Mouse (Mus musculus) heart, postnatal 0 days (tissue): ENCODE measurements at regions not wholly inside any gene's neighbourhood (a gene's known extent, or its start where the extent isn't known, plus 50 kb on each side); places are given as distances from the start of the nearest gene placed in this dataset.
"Not testable (repeated sequence)": the region's sequence is repeated elsewhere in the genome, so short reads cannot be mapped to it uniquely, and the experiment has no call there.

Experiments used
- ATAC-seq: fragments of 200-750 bp; cut with Nextera tagmentation; 2 replicates; pipeline ENCODE4 v1.8.0; 2017; ENCODE audit warnings: low read depth, moderate number of reproducible peaks, moderate library complexity; ENCODE audit not compliant: insufficient read depth
- DNase-seq: peaks from one replicate; pipeline ENCODE4 v3.0.0-alpha.2; 2016; ENCODE audit warnings: low spot score
- H3K27ac ChIP-seq: fragments of 300-500 bp; sonication (generic); 2 replicates; pipeline ENCODE4 v1.5.1; 2014; ENCODE audit warnings: low read depth, mild to moderate bottlenecking
- H3K27me3 ChIP-seq: fragments of 300-500 bp; sonication (generic); 2 replicates; pipeline ENCODE4 v1.6.1; 2014; ENCODE audit warnings: low read length, mixed read lengths; ENCODE audit not compliant: control insufficient read depth, insufficient read depth
- H3K36me3 ChIP-seq: fragments of 300-500 bp; sonication (generic); replicated peaks from 2 replicates; pipeline ENCODE4 v1.6.1; 2014; ENCODE audit warnings: low read length, mixed read lengths; ENCODE audit not compliant: control insufficient read depth, insufficient read depth
- H3K4me1 ChIP-seq: fragments of 300-500 bp; sonication (generic); 2 replicates; pipeline ENCODE4 v1.6.1; 2014; ENCODE audit warnings: antibody characterized with exemption; ENCODE audit not compliant: control insufficient read depth, insufficient read depth
- H3K4me2 ChIP-seq: fragments of 300-500 bp; sonication (generic); 2 replicates; pipeline ENCODE4 v1.6.1; 2014; ENCODE audit warnings: low read depth, mild to moderate bottlenecking, low read length, moderate library complexity
- H3K4me3 ChIP-seq: fragments of 300-500 bp; sonication (generic); 2 replicates; pipeline ENCODE4 v1.5.1; 2014; ENCODE audit warnings: low read depth, low read length
- H3K9ac ChIP-seq: fragments of 300-500 bp; sonication (generic); replicated peaks from 2 replicates; pipeline ENCODE4 v1.6.1; 2014; ENCODE audit warnings: low read depth, low read length, mixed read lengths
- H3K9me3 ChIP-seq: fragments of 300-500 bp; sonication (generic); replicated peaks from 2 replicates; pipeline ENCODE4 v1.6.1; 2016; ENCODE audit warnings: low read length; ENCODE audit not compliant: control insufficient read depth
- CTCF ChIP-seq: IDR thresholded peaks from 2 replicates; pipeline ENCODE4 v1.5.1; 2016; ENCODE audit warnings: antibody characterized with exemption, control low read depth, low read depth
- EP300 ChIP-seq: IDR thresholded peaks from 2 replicates; pipeline ENCODE4 v1.6.1; 2016; ENCODE audit warnings: antibody characterized with exemption, low read depth
- WGBS: fragments of 180-500 bp; shearing (Covaris S2); extraction: QIAGEN DNeasy Blood & Tissue Kit; methylation state at CpG from one replicate; pipeline ENCODE4 v1.1.7; 2014; 5-methylcytosine and 5-hydroxymethylcytosine counted together

DNA sequence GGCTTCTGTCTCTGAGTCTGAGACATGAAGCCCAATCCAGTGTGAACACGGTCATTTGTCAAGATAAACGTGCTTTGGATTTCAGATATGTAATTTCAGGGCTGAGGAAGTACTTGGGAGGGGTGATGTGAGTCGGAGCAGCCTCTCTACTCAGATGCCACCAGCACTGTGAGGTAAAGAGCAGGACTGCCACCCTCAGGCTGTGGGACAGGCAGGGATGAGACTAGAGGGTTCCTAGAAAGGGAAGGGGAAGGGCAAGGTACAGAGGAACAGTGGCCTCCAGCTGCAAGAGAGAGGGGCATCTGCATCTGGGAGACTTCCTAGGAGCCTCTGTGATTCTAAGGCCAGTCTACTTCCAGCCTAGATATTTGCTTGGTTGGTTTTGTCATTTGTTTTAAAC, 78.7 kb upstream of the Csrp2 start:
- Histone ChIP-seq H3K27ac (no peak overlapping the region), H3K36me3 (no peaks in the 10 kb centered on the region), H3K4me2 (no peak overlapping the region), H3K27me3 (no peaks in the 10 kb centered on the region), H3K9me3 (no peaks in the 10 kb centered on the region), H3K4me1 (no peaks in the 10 kb centered on the region), H3K4me3 (no peak overlapping the region), H3K9ac (no peak overlapping the region)
- 15% methylated on average over 3 of the region's 3 CpGs for WGBS
- DNase-seq, result no peak
- TF ChIP-seq CTCF (peak; percentile 49), EP300 (no peak)
- ATAC-seq, result no peak

DNA sequence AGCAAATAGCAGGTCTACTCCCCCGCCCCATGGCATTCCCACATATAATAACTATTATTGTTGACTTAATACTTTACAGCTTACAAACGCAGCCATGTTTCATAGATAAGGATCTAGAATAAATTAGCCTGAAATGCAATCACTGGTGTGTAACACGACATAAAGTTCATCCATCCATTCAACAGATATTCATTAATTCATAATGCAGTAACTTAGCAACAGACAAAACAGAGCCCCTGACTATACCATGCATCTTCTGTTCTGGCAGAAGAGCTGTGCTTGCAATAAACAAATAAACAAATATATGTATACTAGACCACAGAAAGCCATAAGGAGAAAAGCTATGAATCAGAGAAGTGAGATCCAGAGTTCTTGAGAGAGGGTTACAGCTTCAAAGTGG, 77.9 kb upstream of the Csrp2 start:
- ATAC-seq (no peak), DNase-seq (no peak)
- Histone ChIP-seq H3K9ac (no peak overlapping the region), H3K27ac (no peak overlapping the region), H3K36me3 (no peaks in the 10 kb centered on the region), H3K4me2 (no peak overlapping the region), H3K27me3 (no peaks in the 10 kb centered on the region), H3K4me1 (no peaks in the 10 kb centered on the region), H3K9me3 (no peaks in the 10 kb centered on the region), H3K4me3 (no peak overlapping the region)
- WGBS, result 72% methylated on average over 3 of the region's 3 CpGs
- TF ChIP-seq CTCF, result no peak
- no peak for TF ChIP-seq EP300

DNA sequence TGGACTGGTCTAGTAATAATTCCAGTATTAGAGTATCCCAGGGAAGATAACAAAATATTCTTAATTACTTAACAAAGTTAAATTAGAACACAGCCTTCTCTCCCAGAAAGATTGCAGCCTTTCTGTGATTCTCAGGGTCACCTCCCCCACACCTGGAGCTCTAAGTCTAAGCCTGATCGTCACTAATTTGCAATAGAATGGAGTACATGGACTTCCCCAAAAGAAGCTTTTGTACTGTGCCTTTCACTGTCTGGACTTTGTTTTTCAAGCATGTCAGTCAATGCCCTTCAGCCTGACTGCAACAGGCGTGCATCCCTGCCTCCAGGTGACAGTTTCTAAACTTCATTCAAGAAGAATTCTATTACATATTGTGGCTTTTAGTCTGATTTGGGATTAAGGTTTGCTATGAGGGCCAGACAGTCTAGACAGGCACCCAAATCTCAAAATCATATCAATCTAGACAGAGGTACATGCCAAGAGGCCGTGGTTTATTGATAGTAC, 64.9 kb upstream of the Csrp2 start:
- H3K36me3 ChIP-seq, H3K27me3 ChIP-seq, DNase-seq, H3K27ac ChIP-seq, H3K9me3 ChIP-seq, H3K4me3 ChIP-seq, ATAC-seq, H3K4me2 ChIP-seq, H3K9ac ChIP-seq, H3K4me1 ChIP-seq: not testable (repeated sequence)
- WGBS, result 70% methylated on average over 3 of the region's 3 CpGs

DNA sequence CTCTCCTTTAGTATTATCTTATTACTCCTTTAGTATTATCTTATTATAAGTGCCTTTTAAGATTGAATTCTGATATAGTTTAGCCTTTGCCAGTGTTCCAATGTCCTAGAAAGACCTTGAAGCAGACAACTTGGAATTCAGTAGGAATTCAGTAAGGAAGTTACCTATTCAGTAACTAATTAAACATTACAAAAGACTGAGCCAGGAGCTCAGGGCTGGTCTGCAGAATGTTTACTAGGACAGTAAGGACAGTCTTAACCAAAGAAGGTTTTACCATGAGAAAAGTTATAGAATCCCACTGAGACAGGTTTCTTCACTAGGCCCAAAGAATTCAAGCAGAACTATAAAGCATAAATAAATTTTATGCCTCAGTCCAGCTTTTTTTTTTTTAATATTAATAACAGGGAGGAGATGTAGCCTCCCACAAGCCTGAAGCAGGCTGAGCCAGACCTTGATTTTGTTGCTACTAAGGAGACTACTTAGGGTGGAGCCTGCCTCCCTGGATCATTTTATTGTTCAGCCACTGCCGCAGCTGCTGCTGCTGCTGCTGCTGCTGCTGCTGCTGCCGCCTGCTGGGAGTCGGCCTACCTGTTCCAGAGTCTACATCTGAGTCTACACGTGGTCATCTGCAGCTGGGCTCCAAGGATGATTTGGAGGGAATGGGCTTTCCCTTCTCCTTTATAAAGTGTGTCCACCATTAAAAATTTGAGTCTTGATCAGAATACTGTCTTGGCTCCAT, 63.8 kb upstream of the Csrp2 start:
- not testable (repeated sequence) for H3K9ac ChIP-seq, H3K4me2 ChIP-seq, H3K27me3 ChIP-seq, H3K4me1 ChIP-seq, H3K9me3 ChIP-seq, DNase-seq, H3K36me3 ChIP-seq, H3K27ac ChIP-seq, H3K4me3 ChIP-seq, ATAC-seq
- TF ChIP-seq CTCF, result peak; percentile 26
- WGBS, result 30% methylated on average over 4 of the region's 4 CpGs

DNA sequence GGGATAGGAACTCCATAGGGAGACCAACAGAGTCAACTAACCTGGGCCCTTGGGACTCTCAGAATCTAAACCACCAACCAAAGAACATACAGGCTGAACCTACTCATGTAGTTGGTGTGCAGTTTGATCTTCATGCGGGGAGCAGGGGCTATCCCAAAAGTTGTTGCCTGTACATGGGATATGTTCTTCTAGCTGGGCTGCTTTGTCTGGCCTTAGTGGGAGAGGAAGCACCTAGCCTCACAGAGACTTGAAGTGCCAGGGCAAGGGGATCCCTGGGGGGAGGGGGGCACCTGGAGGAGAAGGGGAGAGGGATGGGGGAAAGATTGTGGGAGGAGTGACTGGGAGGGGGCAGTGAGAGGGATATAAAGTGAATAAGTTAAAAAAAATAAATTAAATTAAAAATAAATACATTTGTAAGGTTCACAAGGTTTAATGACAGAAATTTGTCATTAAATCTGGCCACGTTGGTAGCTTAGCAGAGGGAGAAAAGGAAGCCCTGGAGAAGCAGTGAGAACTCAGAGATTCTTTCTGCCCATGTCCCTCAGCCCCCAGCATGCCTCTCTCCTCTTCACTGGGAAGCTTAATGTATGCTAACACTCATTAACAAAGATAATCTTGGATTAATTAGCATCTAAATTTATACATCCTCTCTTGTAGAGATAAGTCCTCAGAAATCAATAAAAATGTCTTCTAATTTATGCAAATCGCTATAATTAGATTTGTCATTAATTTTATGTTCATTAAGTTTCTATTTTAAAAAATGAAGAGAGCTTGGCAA, 62.1 kb upstream of the Csrp2 start:
- ATAC-seq, result no peak
- no peaks in the 10 kb centered on the region for H3K4me1 ChIP-seq
- no peak overlapping the region for H3K27ac ChIP-seq
- H3K9me3 ChIP-seq, result no peaks in the 10 kb centered on the region
- no peak for TF ChIP-seq EP300
- TF ChIP-seq CTCF, result no peak
- H3K9ac ChIP-seq, result no peak overlapping the region
- H3K4me2 ChIP-seq, result no peak overlapping the region
- no peaks in the 10 kb centered on the region for H3K27me3 ChIP-seq
- DNase-seq, result no peak
- no peak overlapping the region for H3K4me3 ChIP-seq
- no peaks in the 10 kb centered on the region for H3K36me3 ChIP-seq
- 73% methylated on average over 3 of the region's 3 CpGs for WGBS

DNA sequence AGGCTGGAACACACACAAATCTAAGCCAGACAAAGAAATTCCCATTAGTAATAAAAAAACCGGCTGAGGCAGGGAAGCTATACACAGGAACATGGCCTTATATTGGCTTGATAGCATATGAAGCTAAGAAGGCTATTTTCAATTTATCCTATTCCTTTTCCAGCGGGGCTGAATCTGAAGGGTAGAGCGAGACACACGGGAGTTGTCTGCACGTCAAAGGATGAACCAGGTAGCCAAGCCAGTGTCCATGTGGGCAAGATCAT, 61.6 kb upstream of the Csrp2 start:
- Histone ChIP-seq H3K27ac (no peak overlapping the region), H3K4me1 (no peaks in the 10 kb centered on the region), H3K9ac (no peak overlapping the region), H3K4me2 (no peak overlapping the region), H3K9me3 (no peaks in the 10 kb centered on the region), H3K4me3 (no peak overlapping the region), H3K27me3 (no peaks in the 10 kb centered on the region), H3K36me3 (no peaks in the 10 kb centered on the region)
- no peak for ATAC-seq
- no peak for DNase-seq
- TF ChIP-seq EP300 (no peak), CTCF (no peak)
- 78% methylated on average over 5 of the region's 5 CpGs for WGBS
